Mouse (Mus musculus) forebrain, postnatal 0 days (tissue): ENCODE measurements at regions not wholly inside any gene's neighbourhood (a gene's known extent, or its start where the extent isn't known, plus 50 kb on each side); places are given as distances from the start of the nearest gene placed in this dataset.
A peak's percentile ranks its signal among the peaks of the same experiment; 100 is the strongest.

Experiments
- ATAC-seq: fragments of 200-750 bp; cut with Nextera tagmentation; 2 replicates; pipeline ENCODE4 v1.8.0; 2017; ENCODE audit warnings: mild to moderate bottlenecking, moderate library complexity
- DNase-seq: peaks from one replicate; pipeline ENCODE4 v3.0.0-alpha.2; 2015
- H3K27ac ChIP-seq: fragments of 300-500 bp; sonication (generic); 2 replicates; pipeline ENCODE4 v1.5.1; 2014; ENCODE audit warnings: low read depth, mild to moderate bottlenecking, antibody characterized with exemption, low read length, moderate library complexity, mixed read lengths
- H3K27me3 ChIP-seq: fragments of 300-500 bp; sonication (generic); 2 replicates; pipeline ENCODE4 v1.6.1; 2014; ENCODE audit warnings: mild to moderate bottlenecking, low read length, mixed read lengths; ENCODE audit not compliant: insufficient read depth
- H3K36me3 ChIP-seq: fragments of 300-500 bp; sonication (generic); 2 replicates; pipeline ENCODE4 v1.6.1; 2014; ENCODE audit warnings: mild to moderate bottlenecking, moderate library complexity; ENCODE audit not compliant: insufficient read depth
- H3K4me1 ChIP-seq: fragments of 300-500 bp; sonication (generic); 2 replicates; pipeline ENCODE4 v1.6.1; 2014; ENCODE audit warnings: antibody characterized with exemption; ENCODE audit not compliant: insufficient read depth
- H3K4me2 ChIP-seq: fragments of 300-500 bp; sonication (generic); 2 replicates; pipeline ENCODE4 v1.6.1; 2014; ENCODE audit warnings: low read depth, mild to moderate bottlenecking, moderate library complexity
- H3K4me3 ChIP-seq: fragments of 300-500 bp; sonication (generic); 2 replicates; pipeline ENCODE4 v1.5.1; 2014; ENCODE audit warnings: low read depth, low read length, mixed read lengths
- H3K9ac ChIP-seq: fragments of 300-500 bp; sonication (generic); 2 replicates; pipeline ENCODE4 v1.6.1; 2014; ENCODE audit warnings: mild to moderate bottlenecking
- H3K9me3 ChIP-seq: fragments of 300-500 bp; sonication (generic); 2 replicates; pipeline ENCODE4 v1.6.1; 2016; ENCODE audit warnings: low read length
- CTCF ChIP-seq: sonication (generic); IDR thresholded peaks from 2 replicates; pipeline ENCODE4 v1.5.1; 2016; ENCODE audit warnings: antibody characterized with exemption, control low read depth, low read depth
- WGBS: fragments of 180-500 bp; shearing (Covaris S2); extraction: QIAGEN DNeasy Blood & Tissue Kit; methylation state at CpG from one replicate; pipeline ENCODE4 v1.1.7; 2014; 5-methylcytosine and 5-hydroxymethylcytosine counted together

- no peak for DNase-seq
- WGBS: 77% methylated on average over 4 of the region's 4 CpGs
- no peak for TF ChIP-seq CTCF
- H3K4me1 ChIP-seq: no peaks in the 10 kb centered on the region
- no peak for ATAC-seq
- no peaks in the 10 kb centered on the region for H3K36me3 ChIP-seq
- H3K9ac ChIP-seq: no peak overlapping the region
- H3K27ac ChIP-seq: no peak overlapping the region
- H3K9me3 ChIP-seq: no peaks in the 10 kb centered on the region
- no peaks in the 10 kb centered on the region for H3K27me3 ChIP-seq
- H3K4me3 ChIP-seq: no peak overlapping the region
- H3K4me2 ChIP-seq: no peak overlapping the region
Measured at GRCm38 (mm10) chrX:167107469-167107868, 101.6 kb downstream of the Tmsb4x start.

DNA sequence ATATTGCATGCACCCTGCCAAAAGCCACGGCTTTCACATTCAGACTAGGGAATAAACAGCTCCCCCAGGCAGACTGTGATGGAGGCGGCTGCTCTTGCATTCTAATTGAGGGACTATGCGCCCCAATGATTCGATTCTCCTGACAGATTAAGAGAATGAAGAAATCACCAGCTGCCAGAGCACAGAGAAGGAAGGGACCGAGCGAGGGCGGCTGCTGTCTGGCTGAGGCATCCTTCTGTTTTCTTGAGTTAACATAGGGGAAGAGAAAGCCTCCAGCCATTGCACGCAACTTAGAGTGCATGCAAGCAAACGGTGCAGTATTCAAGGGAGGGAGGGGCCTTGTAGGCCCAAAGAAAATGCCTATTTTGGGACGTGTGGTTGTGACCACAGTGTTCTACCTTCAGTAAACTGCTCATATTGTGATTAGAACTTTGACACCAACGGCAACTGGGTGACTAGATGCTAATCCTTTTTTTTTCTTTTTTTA lies 103.1 kb downstream of the Tmsb4x start:
- Histone ChIP-seq H3K4me1 (no peaks in the 10 kb centered on the region), H3K4me3 (no peak overlapping the region), H3K9me3 (no peaks in the 10 kb centered on the region), H3K36me3 (no peaks in the 10 kb centered on the region), H3K9ac (no peak overlapping the region), H3K4me2 (no peak overlapping the region), H3K27me3 (no peaks in the 10 kb centered on the region), H3K27ac (no peak overlapping the region; the same call in 1 of the 2 replicates)
- ATAC-seq (peak; percentile 55; the same call in 1 of the 2 replicates), DNase-seq (peak; percentile 28)
- no peak for TF ChIP-seq CTCF
- 50% methylated on average over 11 of the region's 11 CpGs for WGBS

- H3K27me3 ChIP-seq: no peaks in the 10 kb centered on the region
- no peak overlapping the region for H3K9ac ChIP-seq
- DNase-seq: no peak
- TF ChIP-seq CTCF: no peak
- H3K27ac ChIP-seq: no peak overlapping the region
- ATAC-seq: no peak
- WGBS: 68% methylated on average over 4 of the region's 4 CpGs
- H3K4me2 ChIP-seq: no peak overlapping the region
- no peaks in the 10 kb centered on the region for H3K36me3 ChIP-seq
- no peaks in the 10 kb centered on the region for H3K4me1 ChIP-seq
- H3K4me3 ChIP-seq: no peak overlapping the region
- H3K9me3 ChIP-seq: no peaks in the 10 kb centered on the region
Measured at GRCm38 (mm10) chrX:167105354-167105753, 103.8 kb downstream of the Tmsb4x start.

DNA sequence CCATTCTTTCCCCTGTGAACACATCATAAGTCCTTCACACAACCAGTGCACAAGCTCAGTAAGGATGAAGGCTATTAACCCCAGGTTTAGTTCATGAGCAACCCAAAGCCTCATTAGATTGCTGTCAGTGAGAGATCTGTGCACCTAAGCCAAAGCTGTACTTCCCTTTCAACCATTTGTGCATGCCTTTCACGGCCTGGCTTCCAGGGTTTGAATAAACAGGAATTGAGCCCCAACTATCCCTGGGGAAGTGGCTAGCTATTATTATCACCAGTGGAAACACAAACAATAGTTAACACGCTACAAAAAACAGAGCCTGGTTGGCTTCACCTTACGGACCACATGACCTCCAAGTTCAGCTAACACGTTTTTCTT lies 104.9 kb downstream of the Tmsb4x start:
- Histone ChIP-seq H3K27ac (no peak overlapping the region), H3K4me3 (no peak overlapping the region), H3K36me3 (no peaks in the 10 kb centered on the region), H3K9ac (no peak overlapping the region), H3K9me3 (no peaks in the 10 kb centered on the region), H3K4me1 (no peaks in the 10 kb centered on the region), H3K27me3 (no peaks in the 10 kb centered on the region), H3K4me2 (no peak overlapping the region)
- ATAC-seq (no peak), DNase-seq (no peak)
- WGBS: 50% methylated on average over 4 of the region's 4 CpGs
- TF ChIP-seq CTCF: no peak

- Histone ChIP-seq H3K9me3 (no peaks in the 10 kb centered on the region), H3K4me2 (no peak overlapping the region), H3K9ac (no peak overlapping the region), H3K27ac (no peak overlapping the region), H3K27me3 (no peaks in the 10 kb centered on the region), H3K4me3 (no peak overlapping the region), H3K4me1 (no peaks in the 10 kb centered on the region), H3K36me3 (no peaks in the 10 kb centered on the region)
- WGBS: 39% methylated on average over 12 of the region's 12 CpGs
- no peak for TF ChIP-seq CTCF
- DNase-seq (peak; percentile 11), ATAC-seq (peak; percentile 8; the same call in 1 of the 2 replicates)
Measured at GRCm38 (mm10) chrX:167103501-167104246, 105.4 kb downstream of the Tmsb4x start.

DNA sequence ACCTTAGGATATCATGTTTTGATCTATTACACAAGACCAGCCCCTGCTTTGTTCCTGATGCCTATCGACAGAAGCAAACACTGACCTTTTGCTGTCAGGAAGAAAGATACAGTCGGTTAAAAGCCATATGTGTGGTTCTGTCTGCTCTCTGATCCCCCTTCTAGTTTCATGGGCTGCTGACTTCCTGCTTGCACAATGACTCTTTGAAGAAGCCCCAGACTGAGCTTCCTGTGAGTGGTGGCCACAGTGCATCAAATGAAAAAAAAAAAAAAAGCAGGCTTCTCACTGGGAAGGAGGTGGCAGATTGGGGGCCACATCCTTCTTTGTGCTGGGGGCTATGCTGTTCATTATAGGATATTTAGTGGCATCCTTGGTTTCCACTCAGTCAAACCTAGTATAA lies 107.2 kb downstream of the Tmsb4x start:
- TF ChIP-seq CTCF: no peak
- ATAC-seq (no peak), DNase-seq (no peak)
- Histone ChIP-seq H3K9me3 (no peaks in the 10 kb centered on the region), H3K27me3 (no peaks in the 10 kb centered on the region), H3K36me3 (no peaks in the 10 kb centered on the region), H3K4me1 (no peaks in the 10 kb centered on the region), H3K4me2 (no peak overlapping the region), H3K27ac (no peak overlapping the region), H3K4me3 (no peak overlapping the region), H3K9ac (no peak overlapping the region)
- WGBS: 83% methylated on average over 2 of the region's 2 CpGs

DNA sequence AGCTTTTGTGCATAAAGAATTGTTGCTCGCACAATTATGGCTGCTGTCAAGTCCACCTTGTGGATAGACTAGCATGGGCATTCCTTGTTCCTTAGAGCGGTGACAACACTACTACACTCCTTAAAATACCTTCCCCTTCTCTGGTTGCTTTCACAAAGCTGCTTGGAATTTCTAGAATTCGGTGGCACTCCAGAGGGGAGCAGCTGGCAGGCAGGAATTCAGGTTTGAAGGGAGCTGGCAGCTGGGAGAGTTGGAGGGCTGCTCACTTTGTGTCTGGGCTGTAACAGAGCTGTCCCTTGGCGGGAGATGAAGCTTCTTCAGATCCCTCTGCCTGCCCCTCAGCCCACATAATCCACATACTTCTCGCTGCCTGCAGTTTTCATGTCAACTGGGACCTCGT lies 109.7 kb downstream of the Tmsb4x start:
- H3K4me1 ChIP-seq: no peaks in the 10 kb centered on the region
- H3K4me2 ChIP-seq: no peak overlapping the region
- no peak for TF ChIP-seq CTCF
- H3K27me3 ChIP-seq: no peaks in the 10 kb centered on the region
- no peak overlapping the region for H3K9ac ChIP-seq
- no peak for ATAC-seq
- no peaks in the 10 kb centered on the region for H3K36me3 ChIP-seq
- no peaks in the 10 kb centered on the region for H3K9me3 ChIP-seq
- 63% methylated on average over 6 of the region's 6 CpGs for WGBS
- DNase-seq: no peak
- H3K4me3 ChIP-seq: no peak overlapping the region
- H3K27ac ChIP-seq: no peak overlapping the region
